Mouse (Mus musculus) forebrain, embryonic 16.5 days (tissue): ENCODE results near the gene Npepl1. TPM values are rescaled to one million over a fixed set of nuclear protein-coding genes. Genes with fewer than 3 reads are reported as not detected.

Source experiments
- ATAC-seq: fragments of 200-750 bp; cut with Nextera tagmentation; 2 replicates; pipeline ENCODE4 v1.8.0; 2017; ENCODE audit warnings: mild to moderate bottlenecking, moderate library complexity
- H3K27ac ChIP-seq: fragments of 300-500 bp; sonication (generic); 2 replicates; pipeline ENCODE4 v1.5.1; 2014; ENCODE audit warnings: low read length, control low read depth
- H3K27me3 ChIP-seq: fragments of 300-500 bp; sonication (generic); replicated peaks from 2 replicates; pipeline ENCODE4 v1.6.1; 2014; ENCODE audit warnings: low read length; ENCODE audit not compliant: control insufficient read depth, insufficient read depth
- H3K36me3 ChIP-seq: fragments of 300-500 bp; sonication (generic); 2 replicates; pipeline ENCODE4 v1.6.1; 2014; ENCODE audit not compliant: control insufficient read depth, insufficient read depth
- H3K4me1 ChIP-seq: fragments of 300-500 bp; sonication (generic); replicated peaks from 2 replicates; pipeline ENCODE4 v1.6.1; 2014; ENCODE audit warnings: low read length; ENCODE audit not compliant: control insufficient read depth, insufficient read depth
- H3K4me2 ChIP-seq: fragments of 300-500 bp; sonication (generic); 2 replicates; pipeline ENCODE4 v1.6.1; 2014; ENCODE audit warnings: mild to moderate bottlenecking, low read length, control low read depth
- H3K4me3 ChIP-seq: fragments of 300-500 bp; sonication (generic); replicated peaks from 2 replicates; pipeline ENCODE4 v1.5.1; 2014; ENCODE audit warnings: mild to moderate bottlenecking, low read length, control low read depth
- H3K9ac ChIP-seq: fragments of 300-500 bp; sonication (generic); replicated peaks from 2 replicates; pipeline ENCODE4 v1.6.1; 2014; ENCODE audit warnings: low read depth, low read length, control low read depth
- H3K9me3 ChIP-seq: fragments of 300-500 bp; sonication (generic); 2 replicates; pipeline ENCODE4 v1.6.1; 2016; ENCODE audit warnings: low read length; ENCODE audit not compliant: control insufficient read depth
- WGBS: fragments of 180-500 bp; shearing (Covaris S2); extraction: QIAGEN DNeasy Blood & Tissue Kit; methylation state at CpG from one replicate; pipeline ENCODE4 v1.1.7; 2014; 5-methylcytosine and 5-hydroxymethylcytosine counted together
- polyA plus RNA-seq: library from polyadenylated mRNA; unstranded; fragments of >200 nt; fragmentation: Nextera tagmentation; extraction: Ambion mirVana; gene quantifications from 2 replicates; pipeline ENCODE4 v1.2.1, GENCODE M21; 2015

Npepl1 gene
- polyA plus RNA-seq, 1 experiment from 2014 or later, result 19.3 TPM

DNA sequence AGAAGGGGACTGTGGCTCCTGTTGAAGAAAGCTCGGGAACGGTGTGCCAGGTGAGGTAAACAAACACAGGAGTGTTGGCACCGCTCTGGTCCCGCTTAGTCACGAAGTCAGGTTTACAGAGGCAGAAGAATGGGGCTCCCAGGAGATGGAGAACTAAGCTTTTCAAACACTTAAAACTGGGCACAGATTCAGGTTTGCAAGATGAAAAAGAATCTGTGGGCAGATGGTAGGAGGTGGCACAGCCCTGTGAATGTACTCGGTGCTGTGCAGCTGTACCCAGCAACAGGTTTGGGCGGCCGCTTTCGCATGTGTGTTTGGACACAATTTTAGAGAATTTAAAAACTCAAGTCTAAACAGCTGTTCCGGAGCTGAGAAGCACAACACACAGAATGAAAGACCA is 48.9 kb downstream of the Npepl1 start:
- no peak for ATAC-seq

GRCm38 (mm10) chr2:174160461-174160860 is 50.3 kb downstream of the Npepl1 start:
- 76% methylated on average over 3 of the region's 3 CpGs for WGBS
- ATAC-seq, result no peak

More for the DNA sequence above, 48.9 kb downstream of the Npepl1 start:
- Histone ChIP-seq H3K4me1 (no peaks in the 10 kb centered on the region), H3K4me2 (no peak overlapping the region), H3K9me3 (no peaks in the 10 kb centered on the region), H3K27me3 (no peaks in the 10 kb centered on the region), H3K27ac (no peak overlapping the region), H3K4me3 (no peak overlapping the region), H3K9ac (no peak overlapping the region), H3K36me3 (no peaks in the 10 kb centered on the region)
- WGBS, result 70% methylated on average over 10 of the region's 10 CpGs

More at GRCm38 (mm10) chr2:174160461-174160860, 50.3 kb downstream of the Npepl1 start:
- Histone ChIP-seq H3K9ac (no peak overlapping the region), H3K4me3 (no peak overlapping the region), H3K4me1 (no peaks in the 10 kb centered on the region), H3K9me3 (no peaks in the 10 kb centered on the region), H3K36me3 (no peaks in the 10 kb centered on the region), H3K27ac (no peak overlapping the region), H3K27me3 (no peaks in the 10 kb centered on the region), H3K4me2 (no peak overlapping the region)

Other genes starting within 250 kb of the Npepl1 start
- 16.4 and 21.3 TPM in 2 replicates for gene Stx16, start 34.0 kb upstream of the Npepl1 start, polyA plus RNA-seq
- 1,187 and 1,213 TPM in 2 replicates for gene Gnas, start 174.0 kb downstream of the Npepl1 start, polyA plus RNA-seq
- 11.4 and 13.5 TPM in 2 replicates for gene Gm20721, start 236.4 kb downstream of the Npepl1 start, polyA plus RNA-seq